8 mouse cellular contexts compared by ENCODE assay signal in genomic region chr5:15935831-15936710, GRCm38 (mm10). TPM values are rescaled to one million over a fixed set of nuclear protein-coding genes. Genes with fewer than 3 reads are reported as not detected.
DNase-seq lines count a peak whose midpoint lies in the region; ATAC-seq and TF ChIP-seq lines count a peak whose summit lies in the region.

No protein-coding gene starts in this region.

- 0 out of 2 replicates have a peak, but pooled peaks cover 3% of the 10 kb centered on the region for H3K36me3 ChIP-seq in heart, adult 2 months (ENCODE audit: control insufficient read depth, insufficient read depth, low read length)
- H3K36me3 ChIP-seq in E14TG2a.4 (ENCODE audit: insufficient read depth, low read length), result no peaks in the 10 kb centered on the region
- H3K36me3 ChIP-seq in intestine, embryonic 15.5 days, result no peaks in the 10 kb centered on the region

- peak overlapping the region; percentile 76 for H3K27ac ChIP-seq in heart, adult 2 months
- H3K27ac ChIP-seq in intestine, embryonic 15.5 days, result no peak overlapping the region

- ATAC-seq in intestine, embryonic 15.5 days, result no peak
- ATAC-seq in activated CD4-positive, CD25-positive, alpha-beta regulatory T cell, adult 4 months, result no peak

- no peaks in the 10 kb centered on the region; the same call in 1 of the 2 replicates for H3K4me1 ChIP-seq in heart, adult 2 months (ENCODE audit: control insufficient read depth, insufficient read depth, low read length)
- H3K4me1 ChIP-seq in E14TG2a.4 (replicated peaks; ENCODE audit: low read depth, low read length), result peaks cover 27% of the 10 kb centered on the region
- H3K4me1 ChIP-seq in intestine, embryonic 15.5 days (replicated peaks), result 0 out of 2 replicates have a peak, but pooled peaks cover 3% of the 10 kb centered on the region

- H3K4me2 ChIP-seq in intestine, embryonic 15.5 days (replicated peaks), result peak overlapping the region; percentile 90

- H3K9me3 ChIP-seq in E14TG2a.4 (ENCODE audit: low read length), result no peaks in the 10 kb centered on the region
- no peaks in the 10 kb centered on the region for H3K9me3 ChIP-seq in intestine, embryonic 15.5 days

- no peak for TF ChIP-seq POLR2A in heart, adult 2 months (IDR thresholded peaks at IDR 0.05; ENCODE audit: insufficient read depth, low read depth, low read length)

- peak overlapping the region; percentile 80; the same call in 1 of the 2 replicates for H3K9ac ChIP-seq in heart, adult 2 months (ENCODE audit: low read depth, low read length)
- H3K9ac ChIP-seq in intestine, embryonic 15.5 days, result no peak overlapping the region

- 43% methylated on average over 14 of the region's 14 CpGs for WGBS in heart, adult 2 months
- 28% methylated on average over 14 of the region's 14 CpGs for WGBS in intestine, embryonic 15.5 days

- no peak for TF ChIP-seq EP300 in heart, adult 2 months (IDR thresholded peaks at IDR 0.05; ENCODE audit: insufficient read depth, low read depth, low read length)

- DNase-seq in heart, adult 2 months, result no peak
- no peak for DNase-seq in heart, adult 9 months (ENCODE audit: low spot score in 2 of 2)
- peak; percentile 35 for DNase-seq in embryo, embryonic 9.5 days (ENCODE audit: extremely low spot score)
- DNase-seq in retina, embryonic 14.5 days (ENCODE audit: low spot score), result peak; percentile 37
- DNase-seq in kidney, postnatal 25 days, result no peak

- no peaks in the 10 kb centered on the region for H3K27me3 ChIP-seq in heart, adult 2 months (ENCODE audit: control insufficient read depth, insufficient read depth, low read length)
- H3K27me3 ChIP-seq in E14TG2a.4 (ENCODE audit: insufficient read depth, low read length), result peaks cover 28% of the 10 kb centered on the region
- H3K27me3 ChIP-seq in intestine, embryonic 15.5 days (replicated peaks), result peaks cover 4% of the 10 kb centered on the region; the same call in 1 of the 2 replicates

- peak overlapping the region; percentile 52 for H3K4me3 ChIP-seq in heart, adult 2 months
- peak overlapping the region; percentile 80 for H3K4me3 ChIP-seq in E14TG2a.4 (replicated peaks; ENCODE audit: low read length)
- peak overlapping the region; percentile 64 for H3K4me3 ChIP-seq in intestine, embryonic 15.5 days (replicated peaks)

- intact Hi-C loops in heart, adult 2 months (cut with DNase I), result loop anchor here (5.0 to 10.0 kb wide), 3 partner anchors 36 to 119 kb away; no protein-coding TSS in a partner anchor

- TF ChIP-seq CTCF in heart, adult 2 months (IDR thresholded peaks at IDR 0.05), result no peak
- TF ChIP-seq CTCF in E14TG2a.4 (conservative IDR thresholded peaks at IDR 0.05; ENCODE audit: low read length), result no peak

- H3K79me2 ChIP-seq in heart, adult 2 months (replicated peaks; ENCODE audit: control insufficient read depth, insufficient read depth, low read length), result no peaks in the 10 kb centered on the region

RNA-seq across cellular contexts. Expression of gene Cacna2d1, which starts 1.6 kb away (rescaled TPM):
- total RNA-seq in heart, adult 2 months (2021), result 10 to 100 TPM; 81.9 to 90.3 TPM
- polyA plus RNA-seq in heart, adult 2 months (2012; rRNA removed), result 26.8 and 59.6 TPM in 2 replicates
- polyA plus RNA-seq in intestine, embryonic 15.5 days (2015; fragmentation: Nextera tagmentation; extraction: Ambion mirVana), result 13.7 and 14.6 TPM in 2 replicates
- under 1 TPM in 1 of 2 experiments, not detected in 1; 0.25 TPM for polyA plus RNA-seq in activated CD4-positive, CD25-positive, alpha-beta regulatory T cell, adult 4 months (2017; shearing (Covaris generic))

Comparison
In these comparisons a context has a peak if more than half of its experiments do, and no peak if none do; other contexts are left out.
1. DNase-seq: peak in embryo, embryonic 9.5 days (single experiment) and retina, embryonic 14.5 days (single experiment); none in heart, adult 2 months (0 of 2), heart, adult 9 months (0 of 2) and kidney, postnatal 25 days (0 of 2).
2. RNA of gene Cacna2d1, which starts 1.6 kb away (polyA plus RNA-seq): 26.8 to 59.6 TPM in heart, adult 2 months and 13.7 to 14.6 TPM in intestine, embryonic 15.5 days; 0.25 TPM in activated CD4-positive, CD25-positive, alpha-beta regulatory T cell, adult 4 months; every median in the first group is over 10 times any median in the second.
3. Peak in every context shown above with its lines, with median percentiles within 50 percentile points of each other: H3K4me3 ChIP-seq.